Mouse (Mus musculus) erythroblast, embryonic 14.5 days (primary cell): ENCODE results near the gene Pygo2.

Source experiments
- GATA1 ChIP-seq: IDR thresholded peaks from 2 replicates; pipeline ENCODE4 v1.6.1; 2012; ENCODE audit warnings: low read length, inconsistent platforms, mixed read lengths
- TAL1 ChIP-seq: IDR thresholded peaks from 3 replicates; pipeline ENCODE4 v1.6.1; 2012; ENCODE audit warnings: low read length, inconsistent platforms, mixed read lengths

GRCm38 (mm10) chr3:89386438-89387420 is 43.3 kb upstream of the Pygo2 start:
- TF ChIP-seq TAL1 (no peak), GATA1 (no peak)
